Mouse (Mus musculus) brain, embryonic 14.5 days (tissue): ENCODE data around the gene Hoxc8. TPM values are rescaled to one million over a fixed set of nuclear protein-coding genes. Genes with fewer than 3 reads are reported as not detected.

ENCODE experiments used
- DNase-seq: peaks from one replicate; pipeline ENCODE4 v3.0.0-alpha.2; 2011; ENCODE audit warnings: low read depth
- CTCF ChIP-seq: fragments of 200-500 bp; IDR thresholded peaks from 2 replicates; pipeline ENCODE4 v1.5.1; 2012; ENCODE audit warnings: inconsistent platforms, mild to moderate bottlenecking, moderate library complexity, borderline replicate concordance; ENCODE audit not compliant: insufficient read depth, insufficient read length; ENCODE audit errors: extremely low read depth
- POLR2A ChIP-seq: fragments of 200-500 bp; IDR thresholded peaks from 2 replicates; pipeline ENCODE4 v1.6.1; 2012; ENCODE audit warnings: mild to moderate bottlenecking, inconsistent platforms, borderline replicate concordance; ENCODE audit not compliant: poor library complexity, insufficient read depth, insufficient read length, severe bottlenecking; ENCODE audit errors: extremely low read depth
- polyA plus RNA-seq: library from polyadenylated mRNA; depleted of rRNA; stranded (reverse); fragments of >200 nt; gene quantifications from 2 replicates; pipeline ENCODE4 v1.2.3, GENCODE M21; 2012

The Hoxc8 gene
- polyA plus RNA-seq, 1 experiment, result not detected

- no peak for DNase-seq
- TF ChIP-seq POLR2A, result no peak
- no peak for TF ChIP-seq CTCF
These were observed 1.8 kb downstream of the Hoxc8 start for GRCm38 (mm10) chr15:102992206-102992605.

GRCm38 (mm10) chr15:102992863-102993262, 2.5 kb downstream of the Hoxc8 start:
- TF ChIP-seq CTCF (no peak), POLR2A (no peak)
- no peak for DNase-seq

GRCm38 (mm10) chr15:102996548-102996947, 6.1 kb downstream of the Hoxc8 start:
- no peak for TF ChIP-seq POLR2A
- no peak for TF ChIP-seq CTCF
- no peak for DNase-seq

GRCm38 (mm10) chr15:102997431-102997830, 7.0 kb downstream of the Hoxc8 start:
- DNase-seq, result no peak
- TF ChIP-seq CTCF, result no peak
- TF ChIP-seq POLR2A, result no peak

GRCm38 (mm10) chr15:102997939-102998355, 7.5 kb downstream of the Hoxc8 start, which contains the start of gene Hoxc6:
Hoxc6 (plus strand) TSS chr15:102998257.
- DNase-seq, result no peak

GRCm38 (mm10) chr15:102998608-102999182, 8.3 kb downstream of the Hoxc8 start:
- no peak for TF ChIP-seq CTCF
- TF ChIP-seq POLR2A, result no peak

More at GRCm38 (mm10) chr15:102997939-102998355, 7.5 kb downstream of the Hoxc8 start, which contains the start of gene Hoxc6:
- no peak for TF ChIP-seq CTCF
- TF ChIP-seq POLR2A, result no peak

GRCm38 (mm10) chr15:102999183-102999831, 8.9 kb downstream of the Hoxc8 start:
- DNase-seq, result peak; percentile 84
- no peak for TF ChIP-seq CTCF
- TF ChIP-seq POLR2A, result no peak

More at GRCm38 (mm10) chr15:102998608-102999182, 8.3 kb downstream of the Hoxc8 start:
- DNase-seq, result no peak

GRCm38 (mm10) chr15:102999955-103000354, 9.5 kb downstream of the Hoxc8 start:
- no peak for DNase-seq

GRCm38 (mm10) chr15:103000501-103000901, 10.1 kb downstream of the Hoxc8 start:
- TF ChIP-seq CTCF, result no peak
- TF ChIP-seq POLR2A, result no peak
- no peak for DNase-seq

More at GRCm38 (mm10) chr15:102999955-103000354, 9.5 kb downstream of the Hoxc8 start:
- TF ChIP-seq POLR2A, result no peak
- TF ChIP-seq CTCF, result no peak

GRCm38 (mm10) chr15:103001370-103001769, 11.0 kb downstream of the Hoxc8 start:
- DNase-seq, result no peak
- TF ChIP-seq CTCF (no peak), POLR2A (no peak)

GRCm38 (mm10) chr15:103002156-103002555, 11.7 kb downstream of the Hoxc8 start:
- no peak for DNase-seq
- TF ChIP-seq POLR2A, result no peak
- TF ChIP-seq CTCF, result no peak

- TF ChIP-seq POLR2A (no peak), CTCF (no peak)
- no peak for DNase-seq
These were observed 12.5 kb downstream of the Hoxc8 start for GRCm38 (mm10) chr15:103002821-103003448.

GRCm38 (mm10) chr15:103005308-103005707, 14.9 kb downstream of the Hoxc8 start:
- no peak for DNase-seq

More at GRCm38 (mm10) chr15:103005308-103005707, 14.9 kb downstream of the Hoxc8 start:
- TF ChIP-seq POLR2A (no peak), CTCF (no peak)
